24 mouse cellular contexts compared by ENCODE assay signal in genomic region chr12:119313014-119313763, GRCm38 (mm10). TPM values are rescaled to one million over a fixed set of nuclear protein-coding genes. Genes with fewer than 3 reads are reported as not detected.
"Had no signal": no experiment of that assay in that cellular context is flagged by ENCODE, and none has a peak within 500 bp of the region (broad histone marks: within the 10 kb centered on the region; RNA-seq: fewer than 3 reads in every experiment).

No protein-coding gene starts in this region.

- H3K4me1 ChIP-seq: limb, embryonic 10.5 days; limb, embryonic 13.5 days; liver, embryonic 13.5 days; neural tube, embryonic 12.5 days; neural tube, embryonic 15.5 days had no signal

- H3K4me2 ChIP-seq: limb, embryonic 13.5 days; liver, embryonic 13.5 days; lung, embryonic 14.5 days; midbrain, embryonic 11.5 days; neural tube, embryonic 12.5 days; neural tube, embryonic 15.5 days had no signal

- H3K27me3 ChIP-seq: limb, embryonic 13.5 days; liver, embryonic 13.5 days; neural tube, embryonic 12.5 days; neural tube, embryonic 15.5 days had no signal

- H3K4me3 ChIP-seq: layer of hippocampus, adult 2 months; limb, embryonic 10.5 days; limb, embryonic 13.5 days; liver, embryonic 13.5 days; neural tube, embryonic 12.5 days; neural tube, embryonic 15.5 days had no signal

- ATAC-seq: lung, postnatal 0 days had no signal

- H3K27ac ChIP-seq: kidney, postnatal 0 days; layer of hippocampus, adult 2 months; limb, embryonic 10.5 days; limb, embryonic 13.5 days; liver, embryonic 13.5 days; macrophage; neural tube, embryonic 12.5 days; neural tube, embryonic 15.5 days had no signal

- H3K9ac ChIP-seq: limb, embryonic 13.5 days; liver, embryonic 13.5 days; lung, embryonic 14.5 days; neural tube, embryonic 12.5 days; neural tube, embryonic 15.5 days had no signal

- H3K36me3 ChIP-seq: limb, embryonic 10.5 days; limb, embryonic 13.5 days; liver, embryonic 13.5 days; neural tube, embryonic 12.5 days; neural tube, embryonic 15.5 days had no signal

- DNase-seq: kidney, adult 2 months; kidney, postnatal 25 days; layer of hippocampus, adult 9-11 months; liver; liver, embryonic 13.5 days; lung, embryonic 14.5 days; midbrain, embryonic 14.5 days; right cerebral cortex, adult 18-20 months; thymus, adult 18-20 months; thymus, postnatal 36 days had no signal

- H3K9me3 ChIP-seq: limb, embryonic 10.5 days; limb, embryonic 13.5 days; liver, embryonic 13.5 days; neural tube, embryonic 12.5 days; neural tube, embryonic 15.5 days had no signal

RNA-seq across cellular contexts. Expression of gene Macc1, which starts 0.9 kb away (rescaled TPM):
- total RNA-seq: layer of hippocampus, adult 2 months; layer of hippocampus, postnatal 25 days; megakaryocyte-erythroid progenitor cell, adult 5-6 weeks; midbrain, postnatal 0 days had no signal
- polyA plus RNA-seq: liver, embryonic 13.5 days; macrophage; midbrain, embryonic 14.5 days; midbrain, postnatal 0 days; small intestine, adult 2 months; spleen, adult 2 months had no signal
